Mouse (Mus musculus) B cell, adult 62 days (primary cell): ENCODE measurements around the gene Ppil2. TPM values are rescaled to one million over a fixed set of nuclear protein-coding genes. Genes with fewer than 3 reads are reported as not detected.

ENCODE experiments used
- total RNA-seq: library from RNA; stranded (reverse); gene quantifications from 4 replicates; pipeline ENCODE4 v1.2.4, GENCODE M21; 2023

Gene Ppil2
- 102 to 118 TPM (median 110 TPM) in 4 replicates for total RNA-seq

DNA sequence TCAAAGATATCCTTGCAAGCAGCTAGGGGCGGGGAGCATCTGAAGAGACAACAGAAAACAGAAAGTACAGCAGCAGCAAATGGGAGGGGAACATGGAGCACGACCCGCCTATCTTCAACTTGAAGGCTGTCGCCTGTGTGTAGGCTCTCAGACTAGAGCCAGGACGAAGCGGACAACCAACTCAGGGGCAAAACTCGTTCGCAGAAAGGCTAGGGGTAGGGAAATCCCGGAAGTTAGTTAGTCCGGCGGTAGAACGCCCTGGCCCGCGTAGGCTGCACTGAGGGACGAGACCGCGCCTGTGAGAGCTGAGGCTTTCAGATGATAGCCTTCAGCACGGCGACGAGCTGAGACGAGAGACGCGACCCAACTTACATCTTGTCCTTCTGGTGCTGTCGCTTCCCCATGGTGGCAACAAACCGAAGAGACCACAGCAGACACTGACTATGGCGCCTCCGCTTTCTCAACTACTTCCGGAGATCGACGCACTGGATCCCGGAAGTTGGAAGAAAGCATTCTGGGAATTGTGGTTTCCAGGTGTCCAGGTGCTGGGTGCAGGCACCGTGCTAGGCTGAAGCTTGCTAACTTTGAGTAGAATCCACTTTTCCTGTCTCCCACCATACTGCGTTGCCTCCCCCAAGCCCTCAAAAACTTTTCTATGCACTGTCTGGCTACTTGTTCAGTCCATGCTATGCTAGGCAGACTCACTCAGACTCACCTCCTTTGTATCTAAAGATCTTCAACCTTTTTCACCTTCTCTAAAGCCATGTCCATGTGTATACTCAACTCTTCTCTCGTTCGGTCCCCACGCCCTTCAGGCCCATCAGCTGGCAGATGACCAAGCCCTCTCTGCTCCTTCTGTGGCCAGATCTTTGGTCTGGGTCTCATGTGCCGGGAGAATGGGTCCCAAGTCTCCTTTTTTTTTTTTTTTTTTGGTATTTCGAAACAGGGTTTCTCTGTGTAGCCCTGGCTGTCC, at the start of gene Ppil2:
Ppil2 (minus strand) TSS at position 487 of the 973 bp plus-strand sequence.

DNA sequence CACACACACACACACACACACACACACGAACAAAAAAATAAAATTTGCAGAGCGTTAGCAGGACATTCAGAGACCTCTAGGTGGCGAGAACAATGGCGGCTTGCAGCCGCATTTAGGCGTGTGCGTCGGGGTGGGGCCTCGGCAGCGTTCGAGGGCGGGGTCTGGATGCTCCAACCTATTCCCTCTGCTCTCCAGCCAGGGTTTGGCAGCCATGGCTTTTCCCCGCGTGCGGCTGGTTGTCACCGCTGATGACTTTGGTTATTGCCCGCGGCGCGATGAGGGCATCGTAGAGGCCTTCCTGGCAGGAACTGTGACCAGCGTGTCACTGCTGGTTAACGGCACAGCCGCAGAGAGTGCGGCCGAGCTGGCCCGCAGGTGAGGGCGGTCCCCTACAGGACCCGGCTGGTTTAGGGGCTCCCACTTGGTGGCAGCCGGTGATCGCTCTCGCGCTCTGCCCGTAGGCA, 35.7 kb upstream of the Ppil2 start, which contains the start of gene Ccdc116:
Ccdc116 (minus strand) TSS at position 458 of the 464 bp plus-strand sequence.

DNA sequence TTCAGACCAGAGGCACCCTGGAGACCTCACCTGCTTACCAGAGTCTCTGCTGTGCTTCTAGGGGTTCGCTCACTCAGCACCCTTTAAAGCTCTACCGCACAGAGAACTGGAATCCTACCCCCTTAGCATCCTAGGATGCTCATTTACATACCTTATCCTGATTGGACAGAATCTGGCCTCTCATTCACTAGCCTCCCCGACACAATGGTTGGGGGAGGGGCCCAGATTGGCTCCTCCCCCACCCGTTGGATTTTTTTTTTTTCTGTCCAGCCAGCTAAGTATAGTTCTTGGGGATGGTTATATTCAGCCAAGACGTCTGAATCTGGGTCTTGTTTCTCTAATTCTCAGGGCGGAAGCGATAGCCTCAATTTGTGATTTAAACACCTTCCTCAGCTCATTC, 33.3 kb upstream of the Ppil2 start, which contains the start of gene Ydjc:
Ydjc (plus strand) TSS at position 283 of the 400 bp plus-strand sequence.

DNA sequence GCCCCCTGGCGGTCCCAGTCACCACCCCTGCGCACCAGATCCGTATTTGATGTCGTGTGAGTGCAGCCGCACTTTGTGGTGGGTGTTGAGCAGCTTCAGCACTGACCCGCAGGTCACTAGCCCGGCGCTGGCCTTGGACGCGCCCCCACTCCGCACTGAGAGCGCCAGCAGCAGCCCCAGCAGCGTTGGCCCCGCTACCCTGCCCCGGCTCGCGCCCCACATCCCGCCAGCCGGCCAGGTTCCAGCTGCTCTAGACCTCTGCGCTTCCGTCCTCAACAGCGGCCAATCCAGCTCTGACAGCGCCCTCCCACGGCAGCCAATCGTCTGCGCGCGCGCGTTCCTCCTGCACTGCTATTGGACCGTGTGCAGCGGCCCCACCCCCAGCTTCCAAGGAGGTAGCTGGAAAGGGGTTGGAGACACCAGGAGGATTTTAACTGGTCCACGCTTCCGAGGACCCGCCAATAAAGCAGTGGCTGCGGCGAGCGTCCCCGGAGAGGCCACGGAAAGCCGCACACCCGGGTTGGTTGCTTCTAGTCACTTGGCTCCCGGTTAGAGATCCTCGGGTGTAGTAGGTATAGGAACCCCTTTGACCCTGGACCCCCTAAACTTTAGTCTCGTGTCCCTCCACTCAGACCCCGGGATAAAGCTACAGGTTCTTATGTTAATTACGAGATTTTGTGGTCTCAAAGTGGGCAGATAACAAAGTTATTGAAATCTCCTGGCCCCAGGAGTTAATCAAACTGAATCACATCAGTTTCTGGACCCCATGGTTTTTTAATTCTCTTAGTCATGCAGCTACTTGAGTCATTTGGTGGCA, 21.2 kb upstream of the Ppil2 start, which contains the start of gene Sdf2l1:
Sdf2l1 (minus strand) TSS at position 295 of the 817 bp plus-strand sequence.

DNA sequence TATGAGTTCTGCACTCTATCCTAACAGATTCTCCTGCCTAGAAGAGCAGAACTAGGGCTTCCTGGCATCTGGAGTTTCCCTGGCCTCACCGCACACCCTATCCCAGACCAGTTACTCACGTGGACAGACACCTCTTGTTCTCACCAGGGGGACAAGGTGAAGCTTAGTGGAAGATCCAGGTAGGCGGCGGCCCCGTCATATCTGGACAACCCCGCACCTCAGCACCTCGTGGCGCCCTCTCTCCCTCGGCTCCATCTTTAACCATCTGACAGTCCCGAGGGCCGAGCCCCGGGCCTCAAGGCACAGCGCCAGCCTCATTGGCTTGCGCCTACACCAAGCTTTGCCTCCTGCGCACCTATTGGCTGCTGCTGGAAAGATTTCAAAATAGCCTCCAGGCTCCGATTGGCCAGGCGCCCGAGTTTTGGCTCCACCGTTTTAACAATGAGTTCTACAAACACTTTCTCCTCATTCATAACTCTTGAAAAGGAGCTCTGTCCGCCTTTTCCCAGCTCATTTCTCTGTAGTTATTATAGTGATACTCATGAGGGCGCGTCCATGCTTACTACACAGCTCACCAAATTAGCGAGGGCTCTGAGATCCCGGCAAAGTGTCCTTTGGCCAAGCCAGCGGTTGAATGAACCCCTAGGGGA, 13.9 kb upstream of the Ppil2 start, which contains the start of gene 2610318N02Rik:
2610318N02Rik (minus strand) TSS at position 297 of the 650 bp plus-strand sequence.

DNA sequence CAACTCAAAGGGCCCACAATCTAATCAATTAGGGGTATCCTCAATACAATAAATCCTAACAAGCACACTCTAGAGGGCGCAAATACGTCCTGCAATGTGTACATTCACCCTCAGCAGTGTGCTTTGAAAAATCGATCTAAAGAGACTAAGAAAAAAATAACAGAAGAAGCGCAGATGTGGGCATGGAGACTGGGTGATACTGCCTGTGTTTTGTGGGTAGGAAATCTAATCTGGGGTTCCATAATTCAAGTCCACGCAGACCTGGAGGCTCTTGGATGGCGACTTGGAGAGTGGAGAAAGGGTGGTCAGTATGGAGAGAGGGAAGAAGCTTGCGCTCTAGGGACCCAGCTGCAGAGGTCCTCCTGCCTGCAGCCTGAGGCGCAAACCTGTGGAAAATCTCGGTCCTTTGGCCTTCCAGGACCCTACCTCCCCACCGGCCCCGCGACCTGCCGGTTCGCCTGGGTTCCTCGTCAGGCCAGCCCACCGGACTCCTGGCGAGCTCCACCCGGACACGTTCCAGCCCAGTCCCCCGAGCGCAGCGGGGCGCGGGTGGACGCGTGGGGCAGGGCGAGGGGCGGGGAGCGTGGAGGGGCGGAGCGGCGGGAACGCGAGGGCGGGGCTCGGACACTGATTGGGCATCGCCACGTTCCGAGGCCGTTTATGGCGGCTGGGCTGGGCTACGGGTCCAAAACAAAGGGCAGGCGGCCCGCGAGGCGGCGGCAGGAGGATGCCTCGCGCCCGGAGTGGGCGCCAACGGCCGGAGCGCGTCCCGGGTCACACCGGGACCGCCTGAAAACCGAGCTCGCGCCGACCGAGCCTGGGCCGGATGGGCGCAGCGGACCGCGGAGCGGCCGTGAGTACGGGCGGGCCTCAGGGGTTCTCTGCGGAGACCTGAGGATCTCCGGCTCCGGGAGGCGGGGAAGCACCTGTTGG, 41.3 kb downstream of the Ppil2 start, which contains the start of gene Ypel1:
Ypel1 (plus strand) TSS at position 186 of the 933 bp plus-strand sequence.

Other genes with a start within 250 kb of the Ppil2 start
- gene Igll1, start 247.3 kb downstream of the Ppil2 start, total RNA-seq: not detected in 4 replicates
- gene Top3b, start 240.5 kb downstream of the Ppil2 start, total RNA-seq: 132 to 154 TPM (median 144 TPM) in 4 replicates
- 0.80 TPM in 1 of 4 replicates, not detected in the others for gene Vpreb1, start 240.4 kb downstream of the Ppil2 start, total RNA-seq
- 11.8 to 18.4 TPM (median 15.7 TPM) in 4 replicates for gene Ppm1f, start 214.8 kb downstream of the Ppil2 start, total RNA-seq
- 178 to 193 TPM (median 188 TPM) in 4 replicates for gene Mapk1, start 127.9 kb downstream of the Ppil2 start, total RNA-seq
- 0.92 to 2.1 TPM (median 1.4 TPM) in 4 replicates for gene Ypel1, start 41.6 kb downstream of the Ppil2 start, total RNA-seq
- 10.4 to 14.8 TPM (median 11.5 TPM) in 4 replicates for gene 2610318N02Rik, start 13.9 kb upstream of the Ppil2 start, total RNA-seq
- gene Sdf2l1, start 21.1 kb upstream of the Ppil2 start, total RNA-seq: 19.9 to 24.9 TPM (median 23.0 TPM) in 4 replicates
- gene Ydjc, start 33.4 kb upstream of the Ppil2 start, total RNA-seq: 2.2 to 4.1 TPM (median 2.8 TPM) in 4 replicates
- 1.7 to 2.4 TPM (median 2.1 TPM) in 4 replicates for gene Ccdc116, start 36.0 kb upstream of the Ppil2 start, total RNA-seq
- 101 to 116 TPM (median 107 TPM) in 4 replicates for gene Ube2l3, start 91.4 kb upstream of the Ppil2 start, total RNA-seq
- 0.09 to 0.20 TPM (median 0.09 TPM) in 4 replicates for gene Rimbp3, start 97.3 kb upstream of the Ppil2 start, total RNA-seq
- 3.7 to 5.1 TPM (median 4.5 TPM) in 4 replicates for gene Hic2, start 122.3 kb upstream of the Ppil2 start, total RNA-seq
- gene Tmem191c, start 164.8 kb upstream of the Ppil2 start, total RNA-seq: 9.1 to 15.8 TPM (median 14.3 TPM) in 4 replicates
- 0.27 TPM in 1 of 4 replicates, not detected in the others for gene Serpind1, start 220.1 kb upstream of the Ppil2 start, total RNA-seq